Mouse (Mus musculus) kidney, adult 10 weeks (tissue): ENCODE measurements around the gene Itga9. TPM values are rescaled to one million over a fixed set of nuclear protein-coding genes. Genes with fewer than 3 reads are reported as not detected.

Source experiments
- polyA plus RNA-seq: library from polyadenylated mRNA; stranded (reverse); fragments of 350-450 nt; fragmentation: Illumina TruSeq; extraction: RNeasy Lipid Tissue Mini Kit (QIAGEN cat#74804); gene quantifications from one replicate; pipeline ENCODE4 v1.2.3, GENCODE M21; 2014; ENCODE audit warnings: low read depth, low replicate concordance

Gene Itga9
- 4.1 TPM for polyA plus RNA-seq

DNA sequence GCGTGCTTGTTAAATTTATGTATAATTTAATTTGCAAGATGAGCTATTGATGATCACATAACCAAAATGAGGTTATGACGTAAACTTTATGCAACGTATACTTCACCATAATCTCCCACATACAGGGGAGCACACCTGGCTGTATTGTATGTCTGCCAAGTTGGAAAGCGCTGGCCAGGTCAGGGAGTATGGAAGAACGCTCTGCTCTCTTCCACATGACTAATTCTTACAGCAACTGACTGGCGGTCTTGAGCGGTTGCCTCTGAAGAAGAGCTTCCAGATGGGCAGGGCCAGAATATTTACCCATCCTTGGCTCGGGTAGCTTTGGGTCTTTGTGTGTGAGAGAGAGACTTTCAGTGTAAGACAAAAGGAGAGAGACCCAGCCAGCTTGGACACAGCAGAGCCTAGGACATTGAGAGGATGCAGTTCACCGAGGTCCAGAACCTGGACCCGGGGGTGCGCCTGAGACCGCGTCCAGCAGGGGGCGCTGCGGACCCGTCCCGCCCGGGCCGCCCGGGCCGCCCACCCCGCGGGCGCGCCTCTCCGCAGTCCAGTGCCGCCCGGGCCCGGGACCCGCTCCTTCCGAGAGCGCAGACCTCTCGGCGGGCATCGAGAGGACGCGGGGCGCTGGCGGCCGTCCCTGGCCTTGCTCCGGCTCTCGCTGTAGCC is at the start of gene Itga9:
Gene Itga9, plus strand, starts transcription at position 543 of the 669 bp plus-strand sequence.

DNA sequence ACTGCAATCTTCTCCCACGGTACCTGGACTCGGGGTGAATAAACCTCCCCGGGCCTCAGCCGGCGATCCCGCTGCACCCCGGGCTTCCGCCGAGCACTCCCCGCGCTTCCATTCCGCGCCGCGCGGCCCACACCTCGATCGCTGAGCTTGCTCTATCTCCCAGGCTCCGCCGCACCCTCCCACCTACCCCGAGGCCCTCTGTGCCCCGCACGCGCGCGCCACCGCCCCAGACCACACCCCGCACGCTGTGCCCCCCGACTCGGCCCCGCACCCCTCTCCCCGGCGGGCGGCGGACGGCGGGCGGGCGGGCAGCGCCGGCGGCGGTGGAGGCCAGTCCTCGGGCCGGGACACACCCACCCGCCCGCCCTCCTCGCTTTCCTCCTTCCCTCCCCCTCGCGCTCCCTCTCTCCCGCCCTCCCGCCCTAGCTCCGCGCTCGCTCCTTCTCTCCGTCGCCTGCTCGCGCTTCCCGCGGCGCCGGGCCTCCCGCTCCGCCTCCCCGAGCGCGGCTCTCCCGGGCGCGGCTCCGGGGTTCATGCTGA is 319.7 kb downstream of the Itga9 start, which contains the start of gene Ctdspl:
Gene Ctdspl, plus strand, starts transcription at position 343 of the 540 bp plus-strand sequence.

Other genes starting within 250 kb of the Itga9 start
- gene Eomes, start 128.5 kb upstream of the Itga9 start, polyA plus RNA-seq, result not detected
- gene Golga4, start 100.4 kb upstream of the Itga9 start, polyA plus RNA-seq, result 89.1 TPM